Mouse (Mus musculus) heart, embryonic 16.5 days (tissue): ENCODE results near the gene Gpc6. TPM values are rescaled to one million over a fixed set of nuclear protein-coding genes. Genes with fewer than 3 reads are reported as not detected.

Experiments used
- ATAC-seq: fragments of 200-750 bp; cut with Nextera tagmentation; replicated peaks from 2 replicates; pipeline ENCODE4 v1.8.0; 2017; ENCODE audit warnings: moderate number of reproducible peaks; ENCODE audit not compliant: insufficient read depth, low FRiP score; ENCODE audit errors: extremely low read depth
- H3K27ac ChIP-seq: fragments of 300-500 bp; sonication (generic); 2 replicates; pipeline ENCODE4 v1.5.1; 2014; ENCODE audit warnings: mild to moderate bottlenecking, low read length, control low read depth, moderate library complexity
- H3K27me3 ChIP-seq: fragments of 300-500 bp; sonication (generic); 2 replicates; pipeline ENCODE4 v1.6.1; 2014; ENCODE audit warnings: low read length, mixed read lengths; ENCODE audit not compliant: control insufficient read depth, insufficient read depth
- H3K36me3 ChIP-seq: fragments of 300-500 bp; sonication (generic); 2 replicates; pipeline ENCODE4 v1.6.1; 2014; ENCODE audit not compliant: control insufficient read depth, insufficient read depth
- H3K4me1 ChIP-seq: fragments of 300-500 bp; sonication (generic); 2 replicates; pipeline ENCODE4 v1.6.1; 2014; ENCODE audit warnings: low read length, mixed read lengths; ENCODE audit not compliant: control insufficient read depth, insufficient read depth
- H3K4me2 ChIP-seq: fragments of 300-500 bp; sonication (generic); 2 replicates; pipeline ENCODE4 v1.6.1; 2014; ENCODE audit warnings: low read depth, mild to moderate bottlenecking, control low read depth, low read length
- H3K4me3 ChIP-seq: fragments of 300-500 bp; sonication (generic); 2 replicates; pipeline ENCODE4 v1.5.1; 2014; ENCODE audit warnings: mild to moderate bottlenecking, control low read depth, low read length
- H3K9ac ChIP-seq: fragments of 300-500 bp; sonication (generic); 2 replicates; pipeline ENCODE4 v1.6.1; 2014; ENCODE audit warnings: low read length, control low read depth
- H3K9me3 ChIP-seq: fragments of 300-500 bp; sonication (generic); replicated peaks from 2 replicates; pipeline ENCODE4 v1.6.1; 2016; ENCODE audit warnings: low read length; ENCODE audit not compliant: control insufficient read depth
- WGBS: fragments of 180-500 bp; shearing (Covaris S2); extraction: QIAGEN DNeasy Blood & Tissue Kit; methylation state at CpG from one replicate; pipeline ENCODE4 v1.1.7; 2014; 5-methylcytosine and 5-hydroxymethylcytosine counted together
- polyA plus RNA-seq: library from polyadenylated mRNA; unstranded; fragments of >200 nt; fragmentation: Nextera tagmentation; extraction: Ambion mirVana; gene quantifications from 2 replicates; pipeline ENCODE4 v1.2.1, GENCODE M21; 2015

Gpc6 gene
- polyA plus RNA-seq, 1 experiment from 2014 or later, result 15.8 TPM

DNA sequence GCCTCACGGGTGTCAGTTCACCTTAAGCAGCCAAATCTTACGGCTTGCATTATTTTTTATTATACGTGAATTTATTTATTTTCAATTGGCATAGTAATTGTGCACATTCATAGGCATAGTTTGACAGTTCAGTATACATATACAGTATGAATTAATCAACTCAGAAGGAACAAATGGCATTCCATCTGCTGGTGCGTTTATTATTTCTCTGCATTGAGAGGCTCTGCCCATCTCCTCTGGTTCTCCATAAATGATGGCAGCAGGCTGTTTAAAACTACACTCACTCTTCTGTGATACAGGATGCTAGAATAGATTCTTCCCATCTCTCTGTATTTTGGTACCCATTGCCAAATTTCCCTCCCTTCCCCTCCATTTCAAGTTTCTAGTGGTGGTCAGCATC lies 16.7 kb downstream of the Gpc6 start:
- no peak overlapping the region for H3K27ac ChIP-seq
- H3K4me1 ChIP-seq, result no peaks in the 10 kb centered on the region
- no peak overlapping the region for H3K9ac ChIP-seq
- no peak for ATAC-seq
- H3K4me2 ChIP-seq, result no peak overlapping the region
- H3K36me3 ChIP-seq, result no peaks in the 10 kb centered on the region
- no peaks in the 10 kb centered on the region for H3K27me3 ChIP-seq
- 90% methylated on average over 4 of the region's 4 CpGs for WGBS
- H3K4me3 ChIP-seq, result no peak overlapping the region
- 0 out of 2 replicates have a peak, but pooled peaks cover 2% of the 10 kb centered on the region for H3K9me3 ChIP-seq

DNA sequence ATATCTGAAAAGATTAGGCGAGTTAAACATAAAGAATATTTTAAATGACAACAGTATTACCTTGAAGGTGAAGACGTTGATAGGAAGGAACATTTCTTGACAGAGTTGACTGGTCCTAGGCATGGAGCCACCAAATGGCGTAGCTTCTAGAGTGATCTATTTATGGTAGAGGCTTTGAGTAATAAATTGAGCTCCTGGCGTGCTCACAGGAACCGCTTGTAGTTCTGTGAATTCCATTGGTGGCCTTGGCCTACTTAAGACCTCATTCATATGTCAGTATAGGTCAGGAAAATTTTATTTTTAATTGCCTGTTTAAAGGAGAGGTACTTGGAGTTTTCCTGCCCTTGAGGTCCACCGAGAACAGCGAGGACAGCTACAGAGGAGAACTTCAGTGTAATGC lies 18.6 kb downstream of the Gpc6 start:
- Histone ChIP-seq H3K27ac (no peak overlapping the region), H3K36me3 (no peaks in the 10 kb centered on the region), H3K4me1 (no peaks in the 10 kb centered on the region), H3K4me2 (no peak overlapping the region), H3K4me3 (no peak overlapping the region), H3K27me3 (no peaks in the 10 kb centered on the region), H3K9me3 (0 out of 2 replicates have a peak, but pooled peaks cover 2% of the 10 kb centered on the region), H3K9ac (no peak overlapping the region)
- WGBS, result 79% methylated on average over 7 of the region's 7 CpGs
- no peak for ATAC-seq

DNA sequence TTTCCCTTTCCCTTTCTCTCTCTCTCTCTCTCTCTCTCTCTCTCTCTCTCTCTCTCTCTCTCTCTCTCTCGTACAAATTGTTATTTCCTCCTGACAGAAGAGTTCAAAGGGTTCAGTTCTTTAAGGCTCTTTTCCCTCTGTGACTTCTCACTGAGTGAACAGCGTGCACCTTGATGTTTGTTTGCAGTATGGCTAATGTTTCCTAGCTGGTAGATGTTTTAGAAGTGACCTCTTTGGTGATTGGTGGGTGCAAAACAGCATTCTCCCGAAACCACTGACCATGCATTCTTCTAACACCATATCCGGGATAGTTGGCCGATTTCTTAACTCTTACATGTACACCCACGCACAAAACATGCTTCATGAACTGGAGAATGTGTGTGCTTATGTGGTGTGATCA lies 20.9 kb downstream of the Gpc6 start:
- Histone ChIP-seq H3K4me3 (no peak overlapping the region), H3K36me3 (no peaks in the 10 kb centered on the region), H3K9ac (no peak overlapping the region), H3K27ac (no peak overlapping the region), H3K4me2 (no peak overlapping the region), H3K27me3 (no peaks in the 10 kb centered on the region), H3K4me1 (no peaks in the 10 kb centered on the region), H3K9me3 (0 out of 2 replicates have a peak, but pooled peaks cover 2% of the 10 kb centered on the region)
- ATAC-seq, result no peak
- 71% methylated on average over 6 of the region's 6 CpGs for WGBS

DNA sequence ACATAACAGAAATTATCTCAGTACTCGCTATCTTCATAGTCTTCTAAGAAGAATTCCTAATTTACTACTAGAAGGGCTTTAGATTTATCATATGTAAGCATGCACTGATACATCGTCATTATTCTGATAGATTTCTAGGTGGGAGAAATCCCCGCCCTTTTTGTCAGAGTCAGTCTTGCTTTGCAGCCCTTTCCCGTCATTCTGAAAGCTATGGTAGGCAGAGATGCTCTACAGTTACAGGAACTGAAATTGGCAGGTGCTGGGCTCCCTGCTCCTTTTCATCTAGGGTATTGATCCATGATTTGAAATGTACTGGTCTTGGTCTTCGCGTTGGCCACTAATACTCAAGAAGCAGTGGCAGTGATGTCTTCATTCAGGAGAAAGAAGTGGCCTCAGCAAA lies 22.3 kb downstream of the Gpc6 start:
- Histone ChIP-seq H3K4me1 (no peaks in the 10 kb centered on the region), H3K27ac (no peak overlapping the region), H3K27me3 (no peaks in the 10 kb centered on the region), H3K9ac (no peak overlapping the region), H3K36me3 (no peaks in the 10 kb centered on the region), H3K9me3 (0 out of 2 replicates have a peak, but pooled peaks cover 2% of the 10 kb centered on the region), H3K4me3 (no peak overlapping the region), H3K4me2 (no peak overlapping the region)
- no peak for ATAC-seq
- 90% methylated on average over 6 of the region's 6 CpGs for WGBS

DNA sequence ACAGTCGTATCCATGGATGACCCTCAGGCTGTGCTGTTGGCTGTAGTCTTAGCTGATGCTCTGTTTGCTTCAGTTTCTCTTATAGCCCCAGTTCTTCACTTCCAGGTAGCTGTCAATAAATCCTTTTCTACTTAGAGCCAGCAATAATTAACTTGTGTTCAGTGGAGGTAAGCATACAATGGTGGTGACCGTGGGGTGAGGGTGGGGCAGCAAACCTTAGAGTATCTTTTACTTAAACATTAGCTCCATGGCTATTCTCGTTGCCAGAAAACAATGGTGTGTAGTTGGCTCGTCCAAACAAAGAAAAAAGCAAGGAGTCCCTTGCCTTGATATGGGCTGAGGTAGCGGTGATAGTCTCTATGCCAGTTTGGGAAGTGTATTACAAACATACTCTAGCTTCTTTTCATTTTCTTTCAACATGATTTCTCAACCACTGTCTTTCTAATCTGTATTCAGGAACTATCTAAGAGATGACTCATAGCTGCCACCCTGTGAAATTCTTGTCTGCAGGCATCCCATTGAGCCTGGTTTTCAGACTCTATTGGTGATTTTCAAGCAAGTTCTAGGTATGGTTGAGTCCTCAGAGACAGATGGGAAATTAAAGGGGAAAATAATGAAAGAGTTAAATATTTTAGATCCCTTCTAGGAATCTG lies 22.9 kb downstream of the Gpc6 start:
- no peak overlapping the region for H3K9ac ChIP-seq
- H3K27me3 ChIP-seq, result no peaks in the 10 kb centered on the region
- no peak overlapping the region for H3K4me2 ChIP-seq
- no peak overlapping the region for H3K27ac ChIP-seq
- no peak overlapping the region for H3K4me3 ChIP-seq
- 0 out of 2 replicates have a peak, but pooled peaks cover 2% of the 10 kb centered on the region for H3K9me3 ChIP-seq
- WGBS, result 76% methylated on average over 5 of the region's 5 CpGs
- no peak for ATAC-seq
- H3K36me3 ChIP-seq, result no peaks in the 10 kb centered on the region
- H3K4me1 ChIP-seq, result no peaks in the 10 kb centered on the region

DNA sequence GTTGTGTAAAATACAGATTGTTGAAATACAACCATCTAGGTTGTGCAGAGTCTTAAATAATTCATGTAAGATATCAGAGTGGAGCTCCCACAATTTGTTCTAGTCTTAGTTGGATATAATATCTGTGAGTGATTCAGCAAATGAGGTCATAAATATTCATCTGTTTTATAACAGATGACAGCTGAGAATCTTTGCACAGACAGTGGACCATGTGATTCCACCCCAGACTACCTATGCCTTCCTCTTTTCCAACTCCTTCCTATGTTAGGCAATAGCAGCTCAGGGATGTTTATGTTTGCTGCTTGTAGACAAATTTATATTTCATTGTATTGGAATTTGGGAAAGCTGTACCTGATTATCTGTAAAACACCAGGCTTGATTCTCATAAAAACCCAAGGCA lies 32.0 kb downstream of the Gpc6 start:
- Histone ChIP-seq H3K9ac (no peak overlapping the region), H3K4me1 (no peaks in the 10 kb centered on the region), H3K36me3 (no peaks in the 10 kb centered on the region), H3K4me2 (no peak overlapping the region), H3K27me3 (no peaks in the 10 kb centered on the region), H3K9me3 (no peaks in the 10 kb centered on the region), H3K27ac (no peak overlapping the region), H3K4me3 (no peak overlapping the region)
- ATAC-seq, result no peak

DNA sequence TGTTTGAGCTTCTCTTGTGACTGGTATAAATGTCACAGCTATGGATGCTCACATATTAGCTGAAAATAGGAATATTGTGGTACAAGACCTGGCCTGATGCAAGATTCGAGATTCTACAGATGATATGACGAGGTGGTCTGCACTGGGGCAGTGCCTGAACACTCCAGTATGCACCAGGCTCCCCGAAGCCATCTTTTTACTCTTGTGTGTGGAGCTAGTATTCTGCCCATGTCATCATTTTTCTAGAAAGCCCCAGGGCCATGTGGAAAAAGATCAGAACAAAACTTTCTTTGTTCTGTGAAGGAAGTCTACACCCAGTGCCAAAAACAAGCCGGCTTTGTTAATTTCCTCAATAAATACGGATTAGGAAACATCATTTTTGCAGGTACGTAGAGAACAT lies 39.7 kb downstream of the Gpc6 start:
- 80% methylated on average over 6 of the region's 6 CpGs for WGBS
- Histone ChIP-seq H3K4me3 (no peak overlapping the region), H3K9me3 (no peaks in the 10 kb centered on the region), H3K4me2 (no peak overlapping the region), H3K4me1 (no peaks in the 10 kb centered on the region), H3K9ac (no peak overlapping the region), H3K27me3 (no peaks in the 10 kb centered on the region), H3K36me3 (no peaks in the 10 kb centered on the region), H3K27ac (no peak overlapping the region)
- ATAC-seq, result no peak

DNA sequence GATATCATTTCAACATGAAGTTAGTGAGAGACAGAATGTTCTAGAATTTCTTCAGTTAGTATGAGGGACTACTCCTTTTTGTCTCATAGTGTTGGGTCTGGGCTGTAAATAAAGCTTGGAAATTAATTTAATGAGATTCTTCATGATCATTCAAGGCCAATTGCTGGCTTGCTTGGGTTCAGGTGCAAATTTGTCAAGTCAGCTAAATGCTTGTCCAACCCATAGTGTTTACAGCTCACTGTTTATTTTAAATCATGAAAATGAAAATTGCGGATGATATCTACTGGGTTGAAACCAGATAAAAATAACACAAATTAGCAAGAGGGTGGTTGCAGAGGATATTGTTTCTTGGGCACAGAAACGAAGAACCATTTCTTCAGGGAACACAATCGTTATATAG lies 49.6 kb downstream of the Gpc6 start:
- H3K4me1 ChIP-seq, result no peaks in the 10 kb centered on the region
- no peak overlapping the region for H3K4me2 ChIP-seq
- no peak overlapping the region for H3K9ac ChIP-seq
- H3K27me3 ChIP-seq, result no peaks in the 10 kb centered on the region
- no peaks in the 10 kb centered on the region for H3K36me3 ChIP-seq
- 87% methylated on average over 3 of the region's 3 CpGs for WGBS
- ATAC-seq, result no peak
- no peaks in the 10 kb centered on the region for H3K9me3 ChIP-seq
- H3K27ac ChIP-seq, result no peak overlapping the region
- H3K4me3 ChIP-seq, result no peak overlapping the region

DNA sequence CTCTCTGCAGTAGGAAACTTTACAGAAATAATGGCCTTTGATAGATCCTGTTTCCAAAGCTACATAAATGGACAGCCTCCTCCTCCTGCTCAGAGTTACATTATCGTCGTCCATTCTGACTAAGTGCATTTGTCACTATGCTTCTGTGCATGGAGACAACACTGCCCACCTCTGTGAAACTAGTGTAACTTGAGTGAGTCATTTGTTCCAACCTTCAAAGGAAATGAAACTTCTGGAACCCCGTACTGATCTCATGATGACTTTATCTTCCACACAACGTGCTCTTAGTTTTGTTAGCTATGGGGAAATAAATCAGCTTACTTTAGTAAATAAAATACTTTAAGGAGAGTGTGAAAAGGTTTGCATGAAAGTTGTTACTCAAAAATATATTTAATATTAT lies 50.1 kb downstream of the Gpc6 start:
- no peak overlapping the region for H3K27ac ChIP-seq
- no peaks in the 10 kb centered on the region for H3K36me3 ChIP-seq
- no peak overlapping the region for H3K4me3 ChIP-seq
- H3K4me1 ChIP-seq, result no peaks in the 10 kb centered on the region; the same call in 1 of the 2 replicates
- no peaks in the 10 kb centered on the region for H3K9me3 ChIP-seq
- no peak for ATAC-seq
- no peak overlapping the region for H3K4me2 ChIP-seq
- no peaks in the 10 kb centered on the region for H3K27me3 ChIP-seq
- WGBS, result 52% methylated on average over 4 of the region's 4 CpGs
- H3K9ac ChIP-seq, result no peak overlapping the region
